27 mouse cellular contexts compared by ENCODE assay signal in the genomic region with DNA sequence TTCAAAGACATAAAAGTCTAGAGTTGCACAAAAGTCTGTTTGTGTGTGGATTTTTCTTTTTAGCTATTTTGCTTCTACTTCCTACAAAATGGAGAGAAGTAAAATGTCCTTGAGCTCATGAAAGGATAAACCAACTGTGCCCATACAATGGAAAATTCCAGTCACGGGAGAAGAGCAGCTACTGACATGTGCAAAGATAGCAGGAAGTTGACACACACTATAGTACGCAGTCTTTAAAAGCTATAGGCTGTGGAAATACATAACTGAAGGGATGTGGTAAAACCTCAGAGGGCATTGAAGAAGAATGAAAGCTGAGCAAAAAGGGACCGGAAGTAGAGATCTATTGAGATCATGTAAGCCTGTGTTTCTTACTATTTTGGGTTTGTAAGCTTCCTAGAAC.
A peak's percentile ranks its signal among the peaks of the same experiment; 100 is the strongest.
DNase-seq lines count a peak whose midpoint lies in the region; ATAC-seq and TF ChIP-seq lines count a peak whose summit lies in the region.
"Had no signal": no experiment of that assay in that cellular context is flagged by ENCODE, and none has a peak within 500 bp of the region (broad histone marks: within the 10 kb centered on the region; RNA-seq: fewer than 3 reads in every experiment).

No protein-coding gene starts in this region.

- H3K36me3 ChIP-seq in liver, postnatal 0 days (replicated peaks; ENCODE audit: insufficient read depth, low read length) = no peaks in the 10 kb centered on the region
- no peaks in the 10 kb centered on the region for H3K36me3 ChIP-seq in CH12.LX (replicated peaks in 1 of 2; ENCODE audit: control insufficient read depth in 1 of 2, insufficient read depth in 1 of 2, low read length in 1 of 2)
- H3K36me3 ChIP-seq: forebrain, embryonic 10.5 days; heart, embryonic 15.5 days; hindbrain, embryonic 15.5 days; limb, embryonic 15.5 days; midbrain, embryonic 12.5 days had no signal

- no peaks in the 10 kb centered on the region for H3K27me3 ChIP-seq in liver, postnatal 0 days (ENCODE audit: insufficient read depth, low read length)
- H3K27me3 ChIP-seq in CH12.LX (replicated peaks) = no peaks in the 10 kb centered on the region
- H3K27me3 ChIP-seq: heart, embryonic 15.5 days; hindbrain, embryonic 15.5 days; limb, embryonic 15.5 days; midbrain, embryonic 12.5 days had no signal

- H3K79me2 ChIP-seq in CH12.LX (replicated peaks; ENCODE audit: control insufficient read depth, extremely low read depth, insufficient read depth, poor library complexity, severe bottlenecking) = no peaks in the 10 kb centered on the region

- no peak overlapping the region for H3K9ac ChIP-seq in liver, postnatal 0 days (replicated peaks)
- H3K9ac ChIP-seq in CH12.LX (ENCODE audit: insufficient read depth, low read depth) = no peak overlapping the region
- H3K9ac ChIP-seq: heart, embryonic 15.5 days; hindbrain, embryonic 15.5 days; limb, embryonic 15.5 days; midbrain, embryonic 12.5 days had no signal

- H3K4me1 ChIP-seq in liver, postnatal 0 days (ENCODE audit: insufficient read depth) = no peaks in the 10 kb centered on the region
- peaks cover 0 to 14% of the 10 kb centered on the region in 2 experiments; a peak in 2 of 4 replicates for H3K4me1 ChIP-seq in CH12.LX (ENCODE audit: control insufficient read depth in 1 of 2, insufficient read depth in 2 of 2)
- H3K4me1 ChIP-seq: forebrain, embryonic 10.5 days; heart, embryonic 15.5 days; hindbrain, embryonic 15.5 days; limb, embryonic 15.5 days; midbrain, embryonic 12.5 days had no signal

- no peak overlapping the region for H3K4me3 ChIP-seq in liver, postnatal 0 days (ENCODE audit: low read depth, low read length)
- H3K4me3 ChIP-seq in CH12.LX (replicated peaks in 1 of 3; ENCODE audit: low read depth in 2 of 3, low read length in 2 of 3, poor library complexity in 1 of 3) = no peak overlapping the region
- H3K4me3 ChIP-seq: forebrain, embryonic 10.5 days; heart, embryonic 15.5 days; hindbrain, embryonic 15.5 days; layer of hippocampus, adult 2 months; left cerebral cortex, adult 2 months; midbrain, embryonic 12.5 days had no signal

- dilution Hi-C loops in CH12.LX (cut with MboI; ENCODE audit: extremely low pct_ligation_motif_present, extremely low pct_unique_long_range_greater_than_20kb, low sequenced_read_pairs) = no loop called here

- in situ Hi-C loops in CH12.LX (cut with MboI; ENCODE audit: low pct_ligation_motif_present, low pct_unique_long_range_greater_than_20kb, low sequenced_read_pairs) = no loop called here

- no peaks in the 10 kb centered on the region for H3K9me3 ChIP-seq in liver, postnatal 0 days (ENCODE audit: low read length)
- H3K9me3 ChIP-seq in CH12.LX (replicated peaks; ENCODE audit: low read length) = no peaks in the 10 kb centered on the region
- H3K9me3 ChIP-seq: forebrain, embryonic 10.5 days; heart, embryonic 15.5 days; hindbrain, embryonic 15.5 days; limb, embryonic 15.5 days; midbrain, embryonic 12.5 days had no signal

- no peak for TF ChIP-seq POLR2A in CH12.LX (IDR thresholded peaks at IDR 0.05; ENCODE audit: low read depth, low read length)

- H3K4me2 ChIP-seq in liver, postnatal 0 days (ENCODE audit: low read depth, low read length) = no peak overlapping the region
- no peak overlapping the region for H3K4me2 ChIP-seq in CH12.LX (ENCODE audit: insufficient read depth, low read depth, poor library complexity, severe bottlenecking)
- H3K4me2 ChIP-seq: heart, embryonic 15.5 days; hindbrain, embryonic 15.5 days; midbrain, embryonic 12.5 days had no signal

- ATAC-seq in liver, postnatal 0 days = 0 out of 2 replicates have a peak, but pooled peaks have one; percentile 19
- ATAC-seq in inflammation-experienced regulatory T-cells, adult 6 months = peak; percentile 91
- ATAC-seq: forebrain, embryonic 16.5 days; intestine, embryonic 16.5 days had no signal

- intact Hi-C loops in gastrocnemius, postnatal 14 days (cut with DNase I; ENCODE audit: low total_unique reads) = no loop called here

- WGBS in liver, postnatal 0 days (ENCODE audit: insufficient replicate concordance) = 52% methylated on average over 3 of the region's 3 CpGs

- TF ChIP-seq EP300 in liver, postnatal 0 days (IDR thresholded peaks at IDR 0.05; ENCODE audit: low read depth) = no peak
- peak; percentile 22; the same call in 1 of the 2 replicates for TF ChIP-seq EP300 in CH12.LX (IDR thresholded peaks at IDR 0.05; ENCODE audit: low read length)

- no peak overlapping the region for H3K27ac ChIP-seq in liver, postnatal 0 days (ENCODE audit: low read depth)
- H3K27ac ChIP-seq in CH12.LX (ENCODE audit: insufficient read depth, low read depth) = no peak overlapping the region
- H3K27ac ChIP-seq: forebrain, embryonic 10.5 days; heart, embryonic 15.5 days; hindbrain, embryonic 15.5 days; layer of hippocampus, adult 2 months; left cerebral cortex, adult 2 months; midbrain, embryonic 12.5 days had no signal

- no peak for TF ChIP-seq CTCF in liver, postnatal 0 days (IDR thresholded peaks at IDR 0.05; ENCODE audit: low read depth)
- no peak for TF ChIP-seq CTCF in CH12.LX (conservative IDR thresholded peaks at IDR 0.05 in 1 of 2, IDR thresholded peaks at IDR 0.05 in 1 of 2; ENCODE audit: low read depth in 2 of 2, low read length in 2 of 2)

- DNase-seq in liver, postnatal 0 days = no peak
- DNase-seq in liver (no peak), 416B (ENCODE audit: low read depth) (peak; percentile 70), CH12.LX (ENCODE audit: extremely low read depth) (peak; percentile 50)
- DNase-seq in layer of hippocampus, adult 9-10 months (ENCODE audit: low spot score) = no peak
- no peak for DNase-seq in gastrocnemius, postnatal 14 days
- DNase-seq in cerebellum, postnatal 36 days = no peak
- DNase-seq: adrenal gland, postnatal 36 days; cerebellum, adult 11 months; cerebellum, adult 9-11 months; gastrocnemius, postnatal 25 days; heart, postnatal 4 days; kidney, postnatal 25 days; left cerebral cortex, postnatal 4 days; lung, adult 18-20 months; lung, postnatal 10 days; right cerebral cortex, postnatal 25 days had no signal

- no peak for TF ChIP-seq RAD21 in CH12.LX (IDR thresholded peaks at IDR 0.05; ENCODE audit: low read depth, low read length)

TF ChIP-seq in CH12.LX, 34 proteins besides CTCF, POLR2A, EP300 and RAD21:
- TF ChIP-seq BHLHE40 (IDR thresholded peaks at IDR 0.05; ENCODE audit: low read depth, low read length) (0 out of 2 replicates have a peak, but pooled peaks have one; percentile 18), USF2 (conservative IDR thresholded peaks at IDR 0.05; ENCODE audit: low read depth, low read length) (no peak)

Comparison
In these comparisons a context has a peak if more than half of its experiments do, and no peak if none do; other contexts are left out.
1. DNase-seq: peak in 416B (single experiment) and CH12.LX (single experiment); none in liver, postnatal 0 days (single experiment), liver (single experiment), layer of hippocampus, adult 9-10 months (single experiment), gastrocnemius, postnatal 14 days (single experiment) and cerebellum, postnatal 36 days (0 of 2).